Mouse (Mus musculus): ENCODE data around the gene Olfr365.

Gene Olfr365

DNA sequence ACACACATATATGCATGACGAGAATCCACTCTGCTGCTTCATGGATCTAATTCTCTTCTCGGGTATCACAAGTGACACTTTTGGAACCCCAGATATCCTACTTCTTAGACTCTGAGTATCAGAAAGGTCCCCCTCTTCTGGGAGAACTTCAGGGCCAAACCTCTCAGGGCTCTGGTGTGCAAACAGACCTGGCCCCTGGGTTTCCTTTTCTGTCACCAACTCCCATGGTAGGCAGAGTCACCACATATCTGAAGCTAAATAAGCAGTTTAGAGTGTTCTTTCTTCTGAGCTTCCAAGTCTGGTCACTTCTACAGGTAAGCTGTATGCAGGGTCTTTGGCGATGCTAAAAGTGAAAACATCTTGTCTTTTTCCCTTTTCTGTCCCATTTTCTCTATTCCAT is at the start of gene Olfr365:
TSS of gene Olfr365 (plus strand) at position 301 of the 400 bp plus-strand sequence.
- DNase-seq = no peak

DNA sequence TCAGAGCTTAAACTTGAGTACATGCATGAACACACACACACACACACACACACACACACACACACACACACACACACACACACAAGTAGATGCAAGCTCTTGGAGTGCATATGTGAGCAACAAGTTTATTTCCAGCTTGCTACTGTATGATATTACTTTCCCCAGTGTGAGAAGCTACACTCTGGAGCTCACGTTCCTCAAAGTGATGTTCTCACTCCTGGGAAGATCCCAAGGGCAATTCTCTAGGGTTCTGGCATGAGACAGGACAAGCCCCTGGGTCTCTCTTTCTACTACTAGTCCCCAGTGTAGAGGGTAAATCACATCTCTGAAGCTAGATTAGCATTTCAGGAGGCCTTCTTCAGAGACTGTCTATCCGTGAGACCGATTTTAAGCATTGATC is 49.0 kb upstream of the Olfr365 start, which contains the start of gene Olfr364-ps1:
TSS of gene Olfr364-ps1 (plus strand) at position 301 of the 400 bp plus-strand sequence.
- DNase-seq = no peak

DNA sequence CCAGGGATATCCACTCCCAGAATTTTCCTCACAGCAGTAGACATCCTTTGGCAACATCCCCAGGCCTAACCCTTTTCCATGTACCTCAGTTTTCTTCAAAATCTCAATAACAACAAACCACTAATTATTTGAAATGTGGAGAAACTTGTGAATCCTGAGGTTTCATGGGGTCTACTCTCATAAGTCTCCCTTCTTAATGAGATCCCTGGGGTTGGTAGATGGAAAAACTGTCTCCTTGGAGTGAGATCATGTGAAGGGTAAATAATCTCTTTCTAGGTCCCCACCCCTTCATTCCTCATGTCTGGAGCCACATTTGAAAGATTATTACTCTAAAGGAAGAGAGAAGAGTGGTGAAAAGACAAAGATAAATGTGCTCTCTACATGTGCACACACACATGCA is 23.3 kb downstream of the Olfr365 start, which contains the start of gene Olfr366:
TSS of gene Olfr366 (plus strand) at position 301 of the 400 bp plus-strand sequence.
- DNase-seq = no peak
